Mouse (Mus musculus) liver, embryonic 11.5 days (tissue): ENCODE results near the gene Dach1. TPM values are rescaled to one million over a fixed set of nuclear protein-coding genes. Genes with fewer than 3 reads are reported as not detected.

Experiments used
- ATAC-seq: fragments of 200-750 bp; cut with Nextera tagmentation; replicated peaks from 2 replicates; pipeline ENCODE4 v1.8.0; 2017; ENCODE audit warnings: moderate number of reproducible peaks, mild to moderate bottlenecking, moderate TSS enrichment, moderate library complexity; ENCODE audit not compliant: low FRiP score
- DNase-seq: peaks from one replicate; pipeline ENCODE4 v3.0.0-alpha.2; 2017; ENCODE audit warnings: low spot score
- H3K27ac ChIP-seq: fragments of 300-500 bp; sonication (generic); 2 replicates; pipeline ENCODE4 v1.5.1; 2014; ENCODE audit warnings: mild to moderate bottlenecking, low read depth, low read length, control low read depth
- H3K27me3 ChIP-seq: fragments of 300-500 bp; sonication (generic); replicated peaks from 2 replicates; pipeline ENCODE4 v1.6.1; 2014; ENCODE audit warnings: low read length, mixed read lengths; ENCODE audit not compliant: control insufficient read depth, insufficient read depth
- H3K36me3 ChIP-seq: fragments of 300-500 bp; sonication (generic); 2 replicates; pipeline ENCODE4 v1.6.1; 2014; ENCODE audit warnings: mild to moderate bottlenecking, low read length, moderate library complexity, mixed read lengths; ENCODE audit not compliant: control insufficient read depth, insufficient read depth
- H3K4me1 ChIP-seq: fragments of 300-500 bp; sonication (generic); replicated peaks from 2 replicates; pipeline ENCODE4 v1.6.1; 2014; ENCODE audit warnings: low read length, mixed read lengths; ENCODE audit not compliant: control insufficient read depth, insufficient read depth
- H3K4me2 ChIP-seq: fragments of 300-500 bp; sonication (generic); 2 replicates; pipeline ENCODE4 v1.6.1; 2014; ENCODE audit warnings: mild to moderate bottlenecking, control low read depth, moderate library complexity
- H3K4me3 ChIP-seq: fragments of 300-500 bp; sonication (generic); 2 replicates; pipeline ENCODE4 v1.5.1; 2014; ENCODE audit warnings: low read depth, low read length, control low read depth
- H3K9ac ChIP-seq: fragments of 300-500 bp; sonication (generic); 2 replicates; pipeline ENCODE4 v1.6.1; 2014; ENCODE audit warnings: low read depth, low read length, control low read depth
- H3K9me3 ChIP-seq: fragments of 300-500 bp; sonication (generic); 2 replicates; pipeline ENCODE4 v1.6.1; 2016; ENCODE audit warnings: low read length, inconsistent platforms, mixed read lengths; ENCODE audit not compliant: control insufficient read depth
- WGBS: fragments of 180-500 bp; shearing (Covaris S2); extraction: QIAGEN DNeasy Blood & Tissue Kit; methylation state at CpG from one replicate; pipeline ENCODE4 v1.1.7; 2014; 5-methylcytosine and 5-hydroxymethylcytosine counted together
- polyA plus RNA-seq: library from polyadenylated mRNA; unstranded; fragments of >200 nt; fragmentation: Nextera tagmentation; extraction: Ambion mirVana; gene quantifications from 2 replicates; pipeline ENCODE4 v1.2.1, GENCODE M21; 2014

Dach1 gene
- polyA plus RNA-seq, 1 experiment from 2014 or later = 0.70 TPM

GRCm38 (mm10) chr14:97976091-97976490 is 193.5 kb downstream of the Dach1 start:
- ATAC-seq (no peak), DNase-seq (no peak)
- Histone ChIP-seq H3K4me3 (no peak overlapping the region), H3K27me3 (no peaks in the 10 kb centered on the region), H3K9ac (no peak overlapping the region), H3K27ac (no peak overlapping the region), H3K4me2 (no peak overlapping the region), H3K9me3 (no peaks in the 10 kb centered on the region), H3K36me3 (no peaks in the 10 kb centered on the region), H3K4me1 (no peaks in the 10 kb centered on the region)
- WGBS = 63% methylated on average over 1 of the region's 1 CpGs

- Histone ChIP-seq H3K4me3 (no peak overlapping the region), H3K4me1 (no peaks in the 10 kb centered on the region), H3K27ac (no peak overlapping the region), H3K9ac (no peak overlapping the region), H3K36me3 (no peaks in the 10 kb centered on the region), H3K9me3 (no peaks in the 10 kb centered on the region), H3K27me3 (no peaks in the 10 kb centered on the region), H3K4me2 (no peak overlapping the region)
- ATAC-seq = no peak
- WGBS = 83% methylated on average over 7 of the region's 7 CpGs
- no peak for DNase-seq
Measured at GRCm38 (mm10) chr14:97975447-97975846, 194.1 kb downstream of the Dach1 start.

GRCm38 (mm10) chr14:97964543-97965069 is 205.0 kb downstream of the Dach1 start:
- ATAC-seq = no peak
- H3K9ac ChIP-seq = no peak overlapping the region
- H3K4me1 ChIP-seq = no peaks in the 10 kb centered on the region
- no peak overlapping the region for H3K27ac ChIP-seq
- no peaks in the 10 kb centered on the region for H3K27me3 ChIP-seq
- DNase-seq = no peak
- no peak overlapping the region for H3K4me2 ChIP-seq
- WGBS = 68% methylated on average over 2 of the region's 2 CpGs
- no peaks in the 10 kb centered on the region for H3K36me3 ChIP-seq
- no peaks in the 10 kb centered on the region for H3K9me3 ChIP-seq
- no peak overlapping the region for H3K4me3 ChIP-seq

- H3K4me2 ChIP-seq = no peak overlapping the region
- H3K36me3 ChIP-seq = no peaks in the 10 kb centered on the region
- no peak overlapping the region for H3K9ac ChIP-seq
- no peak overlapping the region for H3K27ac ChIP-seq
- no peaks in the 10 kb centered on the region for H3K27me3 ChIP-seq
- H3K9me3 ChIP-seq = no peaks in the 10 kb centered on the region
- no peaks in the 10 kb centered on the region for H3K4me1 ChIP-seq
- ATAC-seq = no peak
- no peak for DNase-seq
- WGBS = 69% methylated on average over 6 of the region's 6 CpGs
- H3K4me3 ChIP-seq = no peak overlapping the region
Measured at GRCm38 (mm10) chr14:97963624-97964023, 205.9 kb downstream of the Dach1 start.

- no peaks in the 10 kb centered on the region for H3K36me3 ChIP-seq
- H3K4me2 ChIP-seq = no peak overlapping the region
- H3K4me1 ChIP-seq = no peaks in the 10 kb centered on the region
- H3K27me3 ChIP-seq = no peaks in the 10 kb centered on the region
- WGBS = 74% methylated on average over 1 of the region's 1 CpGs
- no peaks in the 10 kb centered on the region for H3K9me3 ChIP-seq
- ATAC-seq (no peak), DNase-seq (no peak)
- no peak overlapping the region for H3K4me3 ChIP-seq
- H3K9ac ChIP-seq = no peak overlapping the region
- no peak overlapping the region for H3K27ac ChIP-seq
Measured at GRCm38 (mm10) chr14:97956356-97956755, 213.2 kb downstream of the Dach1 start.

GRCm38 (mm10) chr14:97945471-97945870 is 224.1 kb downstream of the Dach1 start:
- DNase-seq = no peak
- no peak overlapping the region for H3K4me2 ChIP-seq
- WGBS = 51% methylated on average over 2 of the region's 2 CpGs

GRCm38 (mm10) chr14:97944643-97945268 is 224.8 kb downstream of the Dach1 start:
- Histone ChIP-seq H3K27me3 (no peaks in the 10 kb centered on the region), H3K9ac (no peak overlapping the region), H3K9me3 (no peaks in the 10 kb centered on the region), H3K4me2 (no peak overlapping the region), H3K4me3 (no peak overlapping the region), H3K36me3 (no peaks in the 10 kb centered on the region), H3K27ac (no peak overlapping the region), H3K4me1 (no peaks in the 10 kb centered on the region)
- DNase-seq (no peak), ATAC-seq (no peak)
- WGBS = 78% methylated on average over 9 of the region's 9 CpGs

More at GRCm38 (mm10) chr14:97945471-97945870, 224.1 kb downstream of the Dach1 start:
- H3K4me1 ChIP-seq = no peaks in the 10 kb centered on the region
- H3K27ac ChIP-seq = no peak overlapping the region
- H3K9ac ChIP-seq = no peak overlapping the region
- H3K4me3 ChIP-seq = no peak overlapping the region
- H3K36me3 ChIP-seq = no peaks in the 10 kb centered on the region
- ATAC-seq = no peak
- H3K27me3 ChIP-seq = no peaks in the 10 kb centered on the region
- H3K9me3 ChIP-seq = no peaks in the 10 kb centered on the region

GRCm38 (mm10) chr14:97942361-97942760 is 227.2 kb downstream of the Dach1 start:
- no peak overlapping the region for H3K9ac ChIP-seq
- H3K36me3 ChIP-seq = no peaks in the 10 kb centered on the region
- WGBS = 82% methylated on average over 2 of the region's 2 CpGs
- no peak overlapping the region for H3K4me2 ChIP-seq
- no peaks in the 10 kb centered on the region for H3K9me3 ChIP-seq
- no peak overlapping the region for H3K27ac ChIP-seq
- ATAC-seq (no peak), DNase-seq (no peak)
- no peak overlapping the region for H3K4me3 ChIP-seq
- H3K4me1 ChIP-seq = no peaks in the 10 kb centered on the region
- no peaks in the 10 kb centered on the region for H3K27me3 ChIP-seq

- no peak for DNase-seq
- WGBS = 83% methylated on average over 3 of the region's 3 CpGs
Measured at GRCm38 (mm10) chr14:97896622-97897021, 272.9 kb downstream of the Dach1 start.

More at GRCm38 (mm10) chr14:97896622-97897021, 272.9 kb downstream of the Dach1 start:
- Histone ChIP-seq H3K27ac (no peak overlapping the region), H3K9me3 (no peaks in the 10 kb centered on the region), H3K27me3 (no peaks in the 10 kb centered on the region), H3K4me3 (no peak overlapping the region), H3K36me3 (no peaks in the 10 kb centered on the region), H3K9ac (no peak overlapping the region), H3K4me1 (no peaks in the 10 kb centered on the region), H3K4me2 (no peak overlapping the region)
- no peak for ATAC-seq
